Mouse (Mus musculus) ovary, postnatal 10 days (tissue): Measurements from ENCODE around the gene Ralgds.
"Not testable (repeated sequence)": the region's sequence is repeated elsewhere in the genome, so short reads cannot be mapped to it uniquely, and the experiment has no call there.

ENCODE experiments used
- DNase-seq: peaks from one replicate; pipeline ENCODE4 v3.0.0; 2022; ENCODE audit warnings: low spot score

The Ralgds gene

DNA sequence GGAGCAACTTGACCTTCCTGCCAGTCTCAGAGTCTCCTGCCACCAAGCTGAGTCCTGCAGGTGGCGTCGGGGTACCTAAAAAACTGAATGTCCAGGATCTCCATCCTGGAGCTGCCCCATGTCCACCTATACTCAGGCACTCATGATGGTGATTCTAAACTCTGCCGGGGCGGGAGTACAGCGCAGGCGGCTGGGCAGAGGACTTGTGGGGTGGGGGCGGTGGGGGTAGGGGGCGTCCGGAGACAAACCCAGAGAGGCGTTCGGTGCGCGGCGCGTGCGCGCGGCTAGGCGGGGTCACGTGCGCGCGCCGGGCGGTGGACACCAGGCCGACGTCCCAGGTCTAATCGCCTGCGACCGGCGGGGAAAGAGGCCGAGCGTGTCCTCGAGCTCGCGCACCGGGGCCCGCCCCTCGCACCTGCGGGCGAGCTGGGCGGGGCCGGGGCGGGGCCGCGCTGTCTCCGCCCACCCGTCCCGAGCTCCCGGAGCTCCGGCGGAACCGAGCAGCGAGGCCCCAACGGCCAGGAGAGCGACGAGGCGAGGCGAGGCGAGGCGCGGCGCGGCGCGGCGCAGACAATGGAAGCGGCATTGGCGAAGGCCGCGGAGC, at the start of gene Ralgds:
Gene Ralgds, plus strand, starts transcription at position 328 of the 604 bp plus-strand sequence.
- no peak for DNase-seq

DNA sequence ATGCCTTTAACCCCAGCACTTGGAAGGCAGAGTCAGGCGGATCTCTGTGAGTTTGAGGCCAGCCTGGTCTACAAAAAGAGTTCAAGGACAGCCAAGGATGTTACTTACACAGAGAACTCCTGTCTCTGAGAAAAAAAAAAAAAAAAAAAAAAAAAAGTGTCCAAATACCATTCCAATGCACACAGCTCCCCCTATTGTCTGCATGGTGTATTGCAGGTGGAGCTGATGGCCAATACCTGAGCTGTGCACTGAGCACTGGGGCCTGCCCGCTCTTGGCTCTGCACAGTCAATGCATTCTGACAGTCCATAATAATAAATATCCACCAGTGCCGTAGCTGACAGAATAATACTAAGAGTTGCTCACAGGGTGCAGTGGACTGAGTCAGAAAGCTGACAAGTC, 49.0 kb upstream of the Ralgds start:
- DNase-seq: no peak

DNA sequence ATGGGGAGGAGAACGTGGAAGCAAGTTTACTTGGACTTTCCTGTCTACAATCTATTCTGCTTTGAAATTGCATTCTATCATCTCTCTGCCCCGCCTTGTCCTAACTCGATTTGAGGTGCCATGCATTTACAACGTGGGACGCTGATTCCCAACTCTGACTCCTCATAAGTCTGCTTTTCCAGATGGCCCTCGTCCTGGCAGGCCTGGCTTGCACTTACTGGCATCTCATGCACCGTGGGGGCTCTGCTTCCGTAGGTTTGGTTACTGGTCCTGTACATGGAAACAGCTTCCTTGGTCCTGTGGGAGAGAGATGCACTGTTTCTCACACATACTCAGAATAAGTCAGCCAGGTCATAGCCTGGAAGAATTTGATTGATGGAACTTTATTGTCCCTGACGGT, 48.0 kb upstream of the Ralgds start:
- no peak for DNase-seq

DNA sequence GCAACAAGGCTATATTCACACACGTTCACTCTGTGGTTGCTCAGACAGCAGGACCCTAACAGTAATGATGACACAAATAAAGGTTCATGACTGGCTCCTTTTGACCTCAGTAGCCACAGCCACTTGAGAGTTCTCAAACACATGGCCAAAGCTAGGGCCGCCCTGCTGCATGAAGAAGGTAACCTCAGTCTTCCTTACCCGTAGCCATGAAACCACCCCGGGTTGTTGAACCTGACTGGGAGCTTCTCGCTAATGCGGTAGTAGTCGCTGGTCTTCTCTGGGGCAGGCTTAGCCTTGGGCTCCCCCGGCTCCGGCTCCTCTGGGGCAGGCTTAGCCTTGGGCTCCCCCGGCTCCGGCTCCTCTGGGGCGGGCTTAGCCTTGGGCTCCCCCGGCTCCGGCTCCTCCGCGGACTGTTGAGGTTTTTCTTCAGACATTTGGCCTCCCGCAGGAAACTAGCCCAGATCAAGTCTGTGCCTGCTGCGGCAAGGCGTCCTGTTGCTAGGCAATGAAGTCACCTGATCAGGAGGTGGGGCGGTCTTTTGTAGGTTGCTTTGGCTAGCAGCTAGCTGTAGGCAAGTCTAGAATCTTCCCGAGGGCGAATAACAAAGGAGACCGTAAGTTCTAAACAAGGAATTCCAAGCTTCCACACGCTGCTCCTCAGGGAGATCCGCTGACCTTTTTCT, 46.9 kb upstream of the Ralgds start, which contains the start of gene 1700007K13Rik:
Gene 1700007K13Rik, minus strand, starts transcription at position 497 of the 683 bp plus-strand sequence.
- DNase-seq: peak; percentile 39

DNA sequence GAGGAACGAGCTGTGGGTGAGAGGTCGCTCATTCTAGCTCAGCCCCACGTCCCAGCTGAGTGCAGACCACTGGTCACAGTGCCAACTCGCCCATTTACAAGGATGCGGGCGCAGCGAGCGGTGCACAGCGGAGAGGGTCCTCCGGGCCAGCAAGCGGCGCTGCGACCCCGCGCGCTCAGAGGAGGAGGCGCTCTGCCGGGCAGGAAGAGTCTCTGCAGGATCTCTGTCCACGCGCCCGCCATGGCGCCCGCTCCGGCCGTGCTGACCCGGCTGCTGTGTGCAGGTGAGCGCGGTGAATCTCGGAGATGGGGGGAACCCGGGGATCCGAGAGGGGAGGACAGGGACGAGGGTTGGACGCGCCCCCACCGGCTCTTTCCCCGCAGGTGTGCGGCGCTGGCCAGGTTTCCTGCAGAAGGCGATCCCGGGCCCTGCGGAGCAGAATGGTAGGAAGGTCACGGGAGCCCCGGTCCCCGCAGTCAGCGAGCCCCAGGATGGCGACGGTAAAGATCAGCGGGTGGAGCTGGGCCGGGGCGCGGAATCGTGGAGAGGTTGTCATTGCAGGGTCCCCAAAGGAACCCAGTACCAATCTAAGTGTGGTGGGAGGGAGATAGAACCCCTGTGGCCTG, 45.0 kb upstream of the Ralgds start, which contains the start of gene Mrps2:
Gene Mrps2, plus strand, starts transcription at position 207 of the 626 bp plus-strand sequence.
- peak; percentile 69 for DNase-seq

DNA sequence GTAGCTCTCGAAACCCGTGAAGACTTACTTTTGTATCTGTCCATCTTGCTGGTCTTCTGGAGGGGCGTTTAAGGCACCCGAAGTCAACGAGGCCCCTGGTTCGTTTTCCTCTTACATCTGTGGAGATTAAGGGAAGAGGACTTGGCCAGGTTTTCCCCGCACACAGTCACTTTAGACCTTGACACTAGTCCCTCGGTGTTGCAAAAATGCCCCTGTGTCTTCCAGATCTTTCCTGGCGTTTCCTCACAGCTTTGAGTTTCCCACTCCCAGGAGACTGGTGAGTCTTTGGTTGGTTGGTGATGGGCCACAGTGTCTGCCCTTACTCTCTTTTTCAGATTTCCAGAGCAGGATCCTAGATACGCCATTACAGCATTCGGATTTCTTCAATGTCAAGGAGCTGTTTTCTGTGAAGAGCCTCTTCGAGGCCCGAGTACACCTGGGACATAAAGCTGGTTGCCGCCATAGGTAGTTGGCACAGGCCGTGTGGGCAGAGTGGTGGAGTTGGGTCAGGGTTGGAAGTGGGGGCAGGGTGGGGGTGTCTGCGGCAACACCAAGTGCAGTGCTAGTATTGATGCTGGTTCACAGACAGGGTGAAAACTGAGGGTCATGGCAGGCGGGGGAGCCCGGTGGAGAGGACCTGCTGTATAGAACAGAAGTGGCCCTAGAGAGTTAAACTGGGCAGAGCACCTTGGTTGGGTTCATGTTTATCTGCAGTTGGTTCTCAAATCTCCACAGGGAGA, 44.3 kb upstream of the Ralgds start:
- DNase-seq: no peak

DNA sequence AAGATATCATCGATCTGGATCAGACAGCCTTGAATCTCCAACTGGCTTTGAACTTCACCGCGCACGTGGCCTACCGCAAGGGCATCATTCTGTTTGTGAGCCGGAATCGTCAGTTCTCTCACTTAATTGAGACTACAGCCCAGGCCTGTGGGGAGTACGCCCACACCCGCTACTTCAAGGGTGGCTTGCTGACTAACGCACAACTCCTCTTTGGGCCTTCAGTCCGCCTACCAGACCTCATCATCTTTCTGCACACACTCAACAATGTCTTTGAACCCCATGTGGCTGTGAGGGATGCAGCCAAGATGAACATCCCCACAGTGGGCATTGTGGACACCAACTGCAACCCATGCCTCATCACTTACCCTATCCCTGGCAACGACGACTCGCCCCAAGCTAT, 43.5 kb upstream of the Ralgds start:
- no peak for DNase-seq

DNA sequence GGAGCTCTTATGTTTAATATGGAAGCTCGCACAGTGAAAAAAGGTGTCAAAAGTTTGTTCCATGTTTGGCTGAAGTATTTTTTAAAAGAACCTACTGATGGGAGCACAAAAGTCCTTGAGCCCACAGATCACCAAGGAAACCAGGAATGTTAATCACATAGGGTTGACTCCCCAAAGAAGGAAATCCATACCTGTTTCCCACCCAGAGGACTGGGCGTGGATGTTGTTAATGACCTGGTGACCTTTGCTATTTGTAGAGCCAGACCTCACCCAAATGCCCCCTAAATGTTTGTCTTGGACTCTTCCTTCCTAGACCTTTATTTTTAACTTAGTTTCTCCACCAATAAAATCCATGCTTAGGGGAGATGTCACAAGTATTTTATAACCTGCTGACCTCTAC, 42.3 kb upstream of the Ralgds start:
- DNase-seq: no peak

DNA sequence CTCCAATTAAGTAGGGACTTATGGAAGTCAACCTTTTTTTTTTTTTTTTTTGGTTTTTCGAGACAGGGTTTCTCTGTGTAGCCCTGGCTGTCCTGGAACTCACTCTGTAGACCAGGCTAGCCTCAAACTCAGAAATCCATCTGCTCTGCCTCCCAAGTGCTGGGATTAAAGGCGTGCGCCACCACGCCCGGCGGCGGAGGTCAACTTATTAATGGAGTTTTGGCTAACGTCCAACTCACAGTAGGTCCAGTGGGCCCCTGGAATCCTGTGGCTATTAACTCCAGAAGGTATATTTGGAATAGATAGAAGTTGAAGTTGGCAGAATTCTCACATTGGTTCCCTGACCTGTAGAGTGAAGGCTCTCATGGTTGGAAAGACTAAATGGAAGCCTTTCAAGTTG, 40.9 kb upstream of the Ralgds start:
- DNase-seq: not testable (repeated sequence)

DNA sequence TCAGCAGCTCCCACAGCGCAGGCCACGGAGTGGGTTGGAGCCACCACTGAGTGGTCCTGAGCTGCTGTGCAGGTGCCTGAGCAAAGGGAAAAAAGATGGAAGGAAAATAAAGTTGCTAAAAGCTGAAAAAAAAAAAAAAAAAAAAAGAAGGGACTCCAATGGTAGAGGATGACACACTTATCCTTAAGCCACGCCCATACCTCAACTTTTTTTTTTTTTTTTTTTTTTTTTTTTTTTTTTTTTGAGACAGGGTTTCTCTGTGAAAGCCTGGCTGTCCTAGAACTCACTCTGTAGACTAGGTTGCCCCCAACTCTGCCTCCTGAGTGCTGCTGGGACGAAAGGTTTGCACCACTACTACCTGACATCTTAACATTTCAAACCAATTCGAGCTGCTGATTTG, 34.9 kb upstream of the Ralgds start:
- not testable (repeated sequence) for DNase-seq

DNA sequence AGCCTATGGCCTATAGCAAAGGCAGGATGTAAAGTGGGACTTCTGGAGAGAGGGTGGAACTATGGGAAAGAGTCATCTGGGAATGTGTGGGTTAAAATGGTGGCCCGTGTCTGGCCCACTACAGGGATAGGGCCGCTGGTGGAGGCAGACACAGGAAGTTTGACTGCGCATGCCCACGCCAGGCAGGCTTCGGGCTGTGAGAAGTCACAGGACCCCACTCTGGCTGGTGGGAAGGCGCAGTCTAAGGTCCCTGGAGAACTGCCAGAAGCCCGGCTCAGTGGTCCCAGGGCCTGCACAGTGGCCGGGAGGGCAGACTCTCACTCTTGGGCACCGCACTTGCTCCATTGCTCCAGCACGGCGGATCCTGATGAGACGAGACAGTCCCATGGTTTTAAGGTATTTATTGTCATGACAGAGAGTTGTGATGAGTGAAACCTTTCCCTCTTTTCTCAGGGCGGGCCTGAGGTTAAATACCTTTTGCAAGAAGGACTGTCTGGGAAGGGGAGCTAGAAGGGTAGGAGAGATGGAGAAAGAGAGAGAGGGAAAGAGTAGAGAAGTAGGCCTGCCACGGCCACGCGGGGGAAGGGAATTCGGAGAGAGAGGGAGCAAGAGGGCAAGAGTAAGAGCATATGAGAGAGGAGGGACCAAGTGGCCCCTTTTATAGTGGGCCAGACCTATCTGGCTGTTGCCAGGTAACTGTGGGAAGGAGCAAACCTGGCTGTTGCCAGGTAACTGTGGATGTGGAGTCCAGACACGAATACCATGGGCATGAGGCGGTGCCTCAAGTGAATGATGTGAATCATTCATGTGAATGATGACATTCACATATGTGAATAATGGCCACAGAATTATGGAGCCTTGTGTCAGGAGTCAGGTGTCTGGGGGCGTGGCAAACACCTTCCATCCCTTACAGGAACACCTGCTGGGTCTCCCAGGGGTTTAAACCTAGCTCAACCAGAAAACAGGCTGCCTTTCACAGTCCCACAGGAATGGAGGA, 33.4 kb upstream of the Ralgds start:
- DNase-seq: no peak

DNA sequence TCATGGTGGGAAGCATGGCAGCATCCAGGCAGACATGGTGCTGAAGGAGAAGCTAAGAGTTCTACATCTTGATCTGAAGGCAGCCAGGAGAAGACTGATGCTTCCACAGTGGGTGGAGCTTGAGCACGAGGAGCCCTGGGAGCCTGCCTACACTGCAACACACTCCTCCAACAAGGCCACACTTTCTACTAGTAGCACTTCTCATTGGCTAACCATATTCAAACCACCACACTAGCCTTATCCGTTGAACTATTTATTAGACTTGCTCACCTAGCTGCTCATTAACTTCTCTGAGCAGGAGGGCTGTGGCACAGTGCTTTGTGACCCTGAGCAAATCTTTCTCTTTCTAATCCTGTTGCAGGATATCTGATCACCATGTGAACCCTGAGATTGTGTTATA, 29.1 kb upstream of the Ralgds start:
- DNase-seq: no peak

DNA sequence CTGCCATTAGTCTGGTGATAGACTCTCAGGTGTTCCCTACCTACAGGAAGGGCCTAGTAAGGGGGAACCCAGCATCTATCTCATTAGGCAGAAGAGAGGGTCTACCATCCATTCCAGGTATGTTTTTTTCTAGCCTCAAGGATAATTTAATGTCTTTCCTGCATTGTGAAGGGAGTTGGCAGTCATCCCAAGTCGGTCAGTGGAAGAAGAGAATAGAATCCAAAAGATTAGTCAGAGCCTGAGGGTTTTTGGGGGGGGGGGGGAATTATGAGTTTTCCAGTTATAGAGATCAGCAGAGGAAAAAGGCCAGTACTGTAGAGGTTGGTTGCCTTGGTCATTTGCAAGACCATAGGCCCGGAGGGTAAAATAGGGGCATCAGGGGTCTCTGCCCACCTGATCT, 18.4 kb upstream of the Ralgds start:
- no peak for DNase-seq

DNA sequence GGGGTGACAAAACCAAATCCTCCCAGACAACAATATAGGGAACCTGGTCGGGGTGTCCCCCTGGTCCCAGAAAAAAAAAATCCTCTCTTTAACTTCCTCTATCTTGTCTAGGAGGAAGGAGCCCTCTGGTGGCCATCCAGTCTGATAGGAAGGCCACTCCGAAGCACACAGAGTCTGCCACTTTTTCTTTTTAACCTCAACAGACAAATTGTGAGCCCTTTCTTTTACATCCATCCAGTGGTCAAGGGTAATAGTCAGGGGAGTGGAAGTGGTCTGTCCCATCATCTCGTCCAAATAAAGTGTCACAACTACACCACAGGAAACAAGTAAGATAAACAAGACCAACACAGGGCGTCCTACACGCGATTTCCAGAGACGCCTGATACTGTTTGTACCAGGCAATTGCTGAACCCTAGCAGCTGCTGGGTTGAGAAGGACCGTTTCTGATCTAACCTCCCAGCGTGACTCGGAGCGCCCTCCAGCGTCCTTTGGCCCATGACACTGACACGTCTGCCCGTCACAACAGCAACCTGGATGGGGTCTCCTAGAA, 17.6 kb upstream of the Ralgds start:
- no peak for DNase-seq

DNA sequence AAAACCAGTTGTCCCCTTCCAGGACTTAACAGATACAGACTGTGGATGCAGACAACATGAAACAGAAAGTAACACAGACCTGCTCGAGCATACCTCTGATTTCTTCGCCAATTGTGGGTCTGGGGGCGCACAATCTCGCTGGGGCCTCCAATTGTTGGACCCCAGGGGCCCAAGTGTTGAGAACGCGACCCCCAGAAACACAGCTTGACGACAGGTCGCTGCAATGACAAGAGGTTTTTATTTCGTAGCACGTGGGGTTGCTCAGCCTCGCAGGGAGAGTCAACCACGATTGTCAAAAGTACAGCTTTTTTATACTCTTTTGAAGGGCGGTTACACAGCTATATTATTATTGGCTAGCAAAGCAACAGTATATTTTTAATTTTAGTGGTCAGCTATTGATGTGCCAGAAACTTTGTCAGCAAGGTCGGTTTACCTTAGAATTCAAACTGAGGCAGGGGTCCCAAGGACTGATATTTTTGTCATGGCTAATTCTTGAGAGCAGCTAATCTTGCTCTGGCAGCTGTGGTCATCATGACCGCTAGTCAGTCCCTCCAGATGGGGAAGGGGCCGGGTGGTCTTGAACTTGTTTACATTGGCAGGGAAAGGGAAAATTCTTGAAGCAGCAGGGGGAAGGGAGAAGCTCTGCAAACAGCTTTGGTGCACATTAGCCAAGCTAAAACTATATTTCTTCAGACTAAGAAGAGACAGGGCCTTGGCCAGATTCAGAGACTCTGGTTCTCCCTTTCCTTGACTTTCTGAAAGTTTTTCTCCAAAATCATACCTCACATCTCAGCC, 16.9 kb upstream of the Ralgds start:
- DNase-seq: no peak

DNA sequence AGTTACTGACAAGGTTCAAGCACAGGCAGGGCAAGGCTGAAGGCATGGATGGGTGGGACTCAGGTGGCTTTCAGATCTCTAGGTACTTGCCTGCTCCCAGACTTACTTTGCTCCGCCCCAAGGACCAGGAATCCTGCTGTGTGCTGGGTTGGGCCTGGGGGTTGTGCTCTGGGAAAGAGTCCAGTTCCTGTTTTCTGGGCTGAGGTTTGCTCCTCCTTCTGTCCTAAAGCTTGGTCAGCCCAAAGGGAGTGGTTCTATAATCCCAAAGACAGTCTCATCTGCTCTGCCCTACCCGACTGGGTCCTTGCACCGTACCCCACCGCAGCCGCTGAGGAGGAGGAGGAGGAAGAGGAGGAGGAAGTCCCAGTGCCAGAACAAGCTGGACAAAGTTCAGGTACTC, 16.3 kb upstream of the Ralgds start, which contains the start of gene Gbgt1:
Gene Gbgt1, plus strand, starts transcription at position 221 of the 400 bp plus-strand sequence.
- DNase-seq: no peak

DNA sequence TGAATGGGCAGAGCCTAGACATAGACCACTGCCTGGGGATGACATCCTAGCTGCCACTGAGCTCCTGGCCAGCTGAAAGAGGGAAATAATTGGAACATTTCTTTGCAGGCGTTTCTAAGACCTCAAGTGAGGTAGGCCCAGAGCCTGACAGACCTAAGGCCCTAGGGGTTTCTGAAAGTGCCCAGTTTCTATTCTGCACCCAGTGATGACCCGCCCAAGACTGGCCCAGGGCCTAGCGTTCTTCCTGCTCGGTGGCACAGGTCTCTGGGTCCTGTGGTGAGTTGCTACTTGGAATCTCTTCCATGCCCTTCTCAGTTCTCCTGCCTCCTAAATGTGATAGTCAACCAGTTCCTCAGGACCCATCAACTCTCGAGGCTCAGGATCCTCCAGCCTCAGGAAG, 15.4 kb upstream of the Ralgds start:
- DNase-seq: no peak

DNA sequence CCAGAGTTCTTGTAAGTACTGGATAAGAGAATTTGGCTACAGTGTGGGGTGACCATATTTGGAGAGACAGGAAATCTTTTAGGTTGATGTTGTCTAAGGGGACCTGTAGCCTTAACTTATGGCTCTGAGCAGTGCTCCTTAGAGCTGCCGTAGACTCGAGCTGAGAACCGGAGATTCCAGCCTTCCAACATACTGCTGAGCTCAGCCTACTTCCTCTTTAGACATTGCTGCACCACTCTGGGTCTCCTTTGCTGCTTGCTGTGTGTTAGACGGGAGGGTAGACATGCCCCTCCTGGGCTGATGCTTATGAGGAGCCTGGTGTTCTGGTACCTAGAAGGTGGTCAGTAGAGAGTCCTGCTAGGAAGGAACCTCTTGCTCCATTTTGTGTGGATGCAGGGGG, 14.5 kb upstream of the Ralgds start:
- DNase-seq: no peak

DNA sequence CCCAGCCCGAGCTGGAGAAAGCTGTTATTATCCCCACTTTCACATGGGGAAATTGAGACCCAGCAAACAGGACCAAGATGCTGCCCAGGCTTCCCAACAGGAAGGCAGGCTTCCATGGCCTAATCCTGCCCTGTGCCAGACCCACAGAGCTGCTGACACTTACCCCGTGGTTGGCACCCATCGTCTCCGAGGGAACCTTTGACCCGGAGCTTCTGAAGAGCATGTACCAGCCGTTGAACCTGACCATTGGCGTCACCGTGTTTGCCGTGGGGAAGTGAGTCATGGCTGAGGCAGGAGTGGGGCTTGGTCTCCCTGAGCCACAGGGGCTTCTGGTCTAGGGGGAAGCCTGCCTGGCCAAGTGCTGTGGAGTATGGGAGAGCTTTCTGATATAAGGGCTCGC, 9.9 kb upstream of the Ralgds start:
- DNase-seq: no peak

DNA sequence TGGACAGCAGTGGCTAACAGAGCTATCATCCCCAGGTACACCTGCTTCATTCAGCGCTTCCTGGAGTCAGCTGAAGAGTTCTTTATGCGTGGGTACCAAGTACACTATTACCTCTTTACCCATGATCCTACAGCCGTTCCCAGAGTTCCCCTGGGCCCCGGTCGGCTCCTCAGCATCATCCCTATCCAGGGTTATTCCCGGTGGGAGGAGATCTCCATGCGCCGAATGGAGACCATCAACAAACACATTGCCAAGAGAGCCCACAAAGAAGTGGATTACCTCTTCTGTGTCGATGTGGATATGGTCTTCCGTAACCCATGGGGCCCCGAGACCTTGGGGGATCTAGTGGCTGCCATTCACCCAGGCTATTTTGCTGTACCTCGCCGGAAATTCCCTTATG, 8.2 kb upstream of the Ralgds start:
- DNase-seq: no peak
